Comparison of ENCODE assay signal across 8 mouse cellular contexts in the genomic region with DNA sequence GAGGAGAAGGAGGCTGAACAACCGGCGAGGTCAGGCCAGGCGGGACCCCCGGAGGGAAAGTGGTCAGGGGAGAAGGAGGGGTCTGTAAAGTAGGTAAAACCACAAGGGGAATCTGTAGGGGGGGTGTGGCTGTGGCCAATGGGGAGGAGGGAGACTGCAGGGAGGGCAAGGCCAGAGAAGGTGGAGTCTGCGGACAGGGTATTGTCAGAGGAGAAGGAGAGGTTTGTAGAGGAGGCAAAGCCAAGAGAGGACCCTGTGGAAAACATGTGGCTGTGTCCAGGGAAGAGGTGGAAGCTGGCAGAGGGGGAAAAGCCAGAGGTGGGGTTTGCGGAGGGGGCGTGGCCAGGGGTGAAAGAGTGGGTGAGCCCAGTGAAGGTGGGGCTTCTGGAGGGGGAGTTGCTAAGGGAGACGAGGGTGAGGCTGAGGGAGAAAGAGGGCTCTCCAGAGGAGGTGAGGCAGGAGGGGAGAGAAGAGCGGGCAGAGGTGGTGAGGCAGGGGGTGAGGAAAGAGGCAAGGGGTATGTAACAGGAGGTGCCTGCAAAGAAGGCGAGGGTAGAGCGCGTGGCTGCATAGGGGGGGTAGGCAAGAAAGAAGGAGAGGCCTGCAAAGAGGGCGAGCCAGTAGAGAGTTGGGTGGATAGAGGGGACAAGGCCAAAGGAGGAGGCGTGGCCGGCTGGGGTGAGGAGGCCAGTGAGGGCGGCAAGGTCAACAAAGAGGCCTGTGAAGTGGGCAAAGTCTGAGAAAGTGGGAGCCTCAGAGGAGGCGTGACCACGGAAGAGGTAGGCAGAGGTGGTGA. TPM values are rescaled to one million over a fixed set of nuclear protein-coding genes. Genes with fewer than 3 reads are reported as not detected.
DNase-seq lines count a peak whose midpoint lies in the region; ATAC-seq and TF ChIP-seq lines count a peak whose summit lies in the region.

No protein-coding gene starts in this region.

- peak; percentile 34 for ATAC-seq in common myeloid progenitor, adult 5-6 weeks (replicated peaks; ENCODE audit: low read depth, poor library complexity, severe bottlenecking)
- ATAC-seq in heart, embryonic 14.5 days (ENCODE audit: insufficient number of reproducible peaks, insufficient read depth, low FRiP score, low read depth): no peak; the same call in 1 of the 2 replicates
- ATAC-seq in kidney, embryonic 15.5 days (replicated peaks; ENCODE audit: low FRiP score): peak; percentile 66

- 2% methylated on average over 18 of the region's 18 CpGs for whole genome bisulfite sequencing in heart, embryonic 14.5 days
- 5% methylated on average over 18 of the region's 18 CpGs for WGBS in kidney, embryonic 15.5 days

- H3K9me3 ChIP-seq in heart, embryonic 14.5 days (ENCODE audit: control insufficient read depth, low read length): no peaks in the 10 kb centered on the region
- H3K9me3 ChIP-seq in kidney, embryonic 15.5 days (replicated peaks): no peaks in the 10 kb centered on the region

- H3K4me3 ChIP-seq in layer of hippocampus, adult 2 months: peak overlapping the region; percentile 43
- peak overlapping the region; percentile 35 to 45 for H3K4me3 ChIP-seq in heart, embryonic 14.5 days (ENCODE audit: control insufficient read depth in 1 of 2, insufficient read depth in 1 of 2, low read depth in 1 of 2, low read length in 2 of 2)
- peak overlapping the region; percentile 44 for H3K4me3 ChIP-seq in kidney, embryonic 15.5 days (replicated peaks)

- peaks cover 52% of the 10 kb centered on the region for H3K27me3 ChIP-seq in heart, embryonic 14.5 days (ENCODE audit: control insufficient read depth, insufficient read depth, low read length)
- H3K27me3 ChIP-seq in kidney, embryonic 15.5 days: peaks cover 44% of the 10 kb centered on the region

- H3K27ac ChIP-seq in layer of hippocampus, adult 2 months: 0 out of 2 replicates have a peak overlapping the region, but pooled peaks have one; percentile 3
- H3K27ac ChIP-seq in heart, embryonic 14.5 days (replicated peaks in 1 of 2; ENCODE audit: control insufficient read depth in 1 of 2, insufficient read depth in 1 of 2, low read depth in 2 of 2, low read length in 2 of 2): no peak overlapping the region
- H3K27ac ChIP-seq in kidney, embryonic 15.5 days: 0 out of 2 replicates have a peak overlapping the region, but pooled peaks have one; percentile 22

- H3K9ac ChIP-seq in heart, embryonic 14.5 days (ENCODE audit: low read length): peak overlapping the region; percentile 41
- peak overlapping the region; percentile 42 for H3K9ac ChIP-seq in kidney, embryonic 15.5 days

- peaks cover 13 to 21% of the 10 kb centered on the region in 2 experiments for H3K4me1 ChIP-seq in heart, embryonic 14.5 days (ENCODE audit: control insufficient read depth in 2 of 2, insufficient read depth in 2 of 2, low read length in 2 of 2)
- peaks cover 35% of the 10 kb centered on the region for H3K4me1 ChIP-seq in kidney, embryonic 15.5 days

- peak in 1 of 2 experiments; percentile 47 for DNase-seq in layer of hippocampus, adult 2 months (ENCODE audit: low spot score in 2 of 2)
- no peak for DNase-seq in layer of hippocampus, adult 11-12 months (ENCODE audit: low spot score)
- DNase-seq in lung, postnatal 14 days: peak; percentile 65
- DNase-seq in ovary, postnatal 14 days (ENCODE audit: low spot score): peak; percentile 59
- no peak for DNase-seq in left cerebral cortex, adult 8-10 months (ENCODE audit: low spot score in 2 of 2)

- H3K36me3 ChIP-seq in heart, embryonic 14.5 days (ENCODE audit: control insufficient read depth, insufficient read depth, low read length): no peaks in the 10 kb centered on the region
- H3K36me3 ChIP-seq in kidney, embryonic 15.5 days: peaks cover 10% of the 10 kb centered on the region

- TF ChIP-seq CTCF in layer of hippocampus, adult 2 months (conservative IDR thresholded peaks at IDR 0.05): no peak

- H3K4me2 ChIP-seq in heart, embryonic 14.5 days (ENCODE audit: low read length): peak overlapping the region; percentile 75
- H3K4me2 ChIP-seq in kidney, embryonic 15.5 days: peak overlapping the region; percentile 87

RNA-seq across cellular contexts. Expression of gene Prr36, which starts 3.9 kb away (rescaled TPM):
- 10 to 100 TPM; 46.0 to 47.4 TPM for total RNA-seq in layer of hippocampus, adult 2 months (2021)
- total RNA-seq in common myeloid progenitor, adult 5-6 weeks (2017): 0.15 and 0.18 TPM in 2 replicates
- polyA plus RNA-seq in heart, embryonic 14.5 days (2014; fragmentation: Nextera tagmentation; extraction: Ambion mirVana): 0.19 and 0.47 TPM in 2 replicates
- polyA plus RNA-seq in kidney, embryonic 15.5 days (2015; fragmentation: Nextera tagmentation; extraction: Ambion mirVana): 4.4 and 4.9 TPM in 2 replicates
- 10 to 100 TPM; 34.4 to 40.8 (median 36.8) TPM for total RNA-seq in left cerebral cortex, adult 8-10 months (2022)

RNA-seq across cellular contexts. Expression of gene Lrrc8e, which starts 13.2 kb away (rescaled TPM):
- not detected for total RNA-seq in layer of hippocampus, adult 2 months (2021)
- total RNA-seq in common myeloid progenitor, adult 5-6 weeks (2017): not detected in 2 replicates
- not detected in 2 replicates for polyA plus RNA-seq in heart, embryonic 14.5 days (2014; fragmentation: Nextera tagmentation; extraction: Ambion mirVana)
- 0.78 and 1.0 TPM in 2 replicates for polyA plus RNA-seq in kidney, embryonic 15.5 days (2015; fragmentation: Nextera tagmentation; extraction: Ambion mirVana)
- under 1 TPM in 1 of 4 experiments, not detected in 3; 0.09 TPM for total RNA-seq in left cerebral cortex, adult 8-10 months (2022)

RNA-seq across cellular contexts. Expression of gene Map2k7, which starts 25.1 kb away (rescaled TPM):
- total RNA-seq in layer of hippocampus, adult 2 months (2021): 100 to 1,000 TPM in 1 of 2 experiments, 10 to 100 TPM in 1; 98.4 to 106 TPM
- 25.8 and 43.9 TPM in 2 replicates for total RNA-seq in common myeloid progenitor, adult 5-6 weeks (2017)
- polyA plus RNA-seq in heart, embryonic 14.5 days (2014; fragmentation: Nextera tagmentation; extraction: Ambion mirVana): 14.9 and 16.9 TPM in 2 replicates
- polyA plus RNA-seq in kidney, embryonic 15.5 days (2015; fragmentation: Nextera tagmentation; extraction: Ambion mirVana): 28.0 and 31.5 TPM in 2 replicates
- total RNA-seq in left cerebral cortex, adult 8-10 months (2022): 100 to 1,000 TPM in 3 of 4 experiments, 10 to 100 TPM in 1; 96.7 to 124 (median 103) TPM

RNA-seq across cellular contexts. Expression of gene Gm49320, which starts 25.3 kb away (rescaled TPM):
- total RNA-seq in layer of hippocampus, adult 2 months (2021): 1 to 10 TPM; 1.1 to 2.4 TPM
- total RNA-seq in common myeloid progenitor, adult 5-6 weeks (2017): 0.10 TPM in 1 of 2 replicates, not detected in the other
- 0.22 and 0.53 TPM in 2 replicates for polyA plus RNA-seq in heart, embryonic 14.5 days (2014; fragmentation: Nextera tagmentation; extraction: Ambion mirVana)
- polyA plus RNA-seq in kidney, embryonic 15.5 days (2015; fragmentation: Nextera tagmentation; extraction: Ambion mirVana): 0.86 and 0.91 TPM in 2 replicates
- 1 to 10 TPM in 3 of 4 experiments, under 1 TPM in 1; 0.13 to 1.8 (median 1.4) TPM for total RNA-seq in left cerebral cortex, adult 8-10 months (2022)

RNA-seq across cellular contexts. Expression of gene Tgfbr3l, which starts 34.6 kb away (rescaled TPM):
- 10 to 100 TPM; 18.0 to 20.3 TPM for total RNA-seq in layer of hippocampus, adult 2 months (2021)
- total RNA-seq in common myeloid progenitor, adult 5-6 weeks (2017): 1.5 TPM in 1 of 2 replicates, not detected in the other
- polyA plus RNA-seq in heart, embryonic 14.5 days (2014; fragmentation: Nextera tagmentation; extraction: Ambion mirVana): 2.5 and 2.6 TPM in 2 replicates
- polyA plus RNA-seq in kidney, embryonic 15.5 days (2015; fragmentation: Nextera tagmentation; extraction: Ambion mirVana): 3.8 and 6.5 TPM in 2 replicates
- 10 to 100 TPM in 3 of 4 experiments, 1 to 10 TPM in 1; 9.2 to 17.6 (median 12.5) TPM for total RNA-seq in left cerebral cortex, adult 8-10 months (2022)

Comparison
In these comparisons a context has a peak if more than half of its experiments do, and no peak if none do; other contexts are left out.
1. DNase-seq: peak in lung, postnatal 14 days (single experiment) and ovary, postnatal 14 days (single experiment); none in layer of hippocampus, adult 11-12 months (single experiment) and left cerebral cortex, adult 8-10 months (0 of 2).
2. H3K27ac ChIP-seq: peak in layer of hippocampus, adult 2 months (single experiment) and kidney, embryonic 15.5 days (single experiment); none in heart, embryonic 14.5 days (0 of 2).
3. RNA of gene Prr36, which starts 3.9 kb away (total RNA-seq): 46.0 to 47.4 TPM in layer of hippocampus, adult 2 months and 34.4 to 40.8 TPM in left cerebral cortex, adult 8-10 months; 0.15 to 0.18 TPM in common myeloid progenitor, adult 5-6 weeks; every median in the first group is over 10 times any median in the second.
4. Peak in every context shown above with its lines, with median percentiles within 50 percentile points of each other: H3K4me3 ChIP-seq.